Mouse (Mus musculus) thymus, postnatal 25 days (tissue): Measurements from ENCODE around the gene Actl7b.

Experiments used
- DNase-seq: peaks from one replicate; pipeline ENCODE4 v3.0.0; 2022

Actl7b gene

DNA sequence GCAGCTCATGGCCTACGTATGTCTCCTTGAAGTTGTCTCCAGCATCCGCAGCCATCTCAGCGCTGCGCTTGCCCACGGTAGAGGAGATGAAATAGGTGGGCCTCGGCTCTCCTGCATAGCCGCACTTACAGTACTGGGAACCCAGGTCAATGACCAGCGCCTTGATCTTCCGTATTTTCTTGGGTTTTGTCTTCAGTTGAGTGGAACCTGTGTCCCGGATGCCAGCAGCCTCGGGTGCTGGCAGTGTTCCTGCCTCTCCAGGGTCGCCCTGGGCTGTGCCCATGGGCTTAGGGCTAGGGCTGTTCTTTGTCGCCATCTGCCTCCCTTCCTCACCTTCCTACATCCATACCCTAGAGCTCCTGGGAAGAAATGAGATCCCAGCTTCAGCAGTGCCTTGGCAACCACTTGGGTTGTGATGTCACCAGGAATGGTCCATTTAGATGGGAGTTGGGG, at the start of gene Actl7b:
TSS of gene Actl7b (minus strand) at position 403 of the 453 bp plus-strand sequence.
- DNase-seq, result no peak

- DNase-seq, result no peak
These were observed 29.8 kb upstream of the Actl7b start for GRCm38 (mm10) chr4:56771065-56771464.

GRCm38 (mm10) chr4:56768913-56769312, 27.7 kb upstream of the Actl7b start:
- no peak for DNase-seq

GRCm38 (mm10) chr4:56767861-56768284, 26.6 kb upstream of the Actl7b start:
- DNase-seq, result no peak

DNA sequence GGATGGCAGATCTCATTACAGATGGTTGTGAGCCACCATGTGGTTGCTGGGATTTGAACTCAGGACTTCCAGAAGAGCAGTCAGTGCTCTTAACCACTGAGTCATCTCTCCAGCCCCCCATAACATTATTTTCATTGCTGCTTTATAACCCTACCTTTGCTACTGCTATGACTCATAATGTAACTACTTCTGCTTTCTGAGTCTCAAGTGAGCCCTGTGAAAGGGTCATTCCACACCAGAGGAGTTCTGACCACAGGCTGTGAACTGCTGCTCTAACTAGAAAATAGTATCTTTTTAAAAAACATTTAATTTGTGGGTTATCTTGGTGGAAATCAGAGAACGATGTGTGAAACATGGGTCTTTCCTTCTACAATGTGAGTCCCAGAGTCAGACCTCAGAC, 16.4 kb upstream of the Actl7b start:
- no peak for DNase-seq

GRCm38 (mm10) chr4:56756966-56757600, 15.8 kb upstream of the Actl7b start:
- no peak for DNase-seq

DNA sequence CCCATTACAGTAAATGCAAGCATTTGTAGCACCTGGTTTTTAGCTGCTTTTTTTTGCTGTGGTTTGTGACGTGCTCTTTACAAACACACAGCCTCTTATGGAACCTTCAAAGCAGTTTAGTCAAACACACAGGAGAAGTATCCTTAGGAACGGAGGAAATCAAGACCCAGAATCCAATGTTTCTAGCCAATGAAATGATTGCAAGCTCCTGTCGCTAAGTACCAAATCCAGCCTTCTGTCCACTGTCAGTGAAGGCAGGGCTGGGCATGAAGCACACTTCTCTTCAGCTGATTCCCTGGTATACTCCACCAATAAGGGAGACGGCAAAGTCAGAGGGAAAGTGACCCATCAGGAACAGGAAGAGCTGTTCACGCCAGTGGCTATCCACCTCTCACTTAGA, 14.8 kb upstream of the Actl7b start:
- DNase-seq, result no peak

GRCm38 (mm10) chr4:56747456-56747855, 6.2 kb upstream of the Actl7b start:
- DNase-seq, result no peak

DNA sequence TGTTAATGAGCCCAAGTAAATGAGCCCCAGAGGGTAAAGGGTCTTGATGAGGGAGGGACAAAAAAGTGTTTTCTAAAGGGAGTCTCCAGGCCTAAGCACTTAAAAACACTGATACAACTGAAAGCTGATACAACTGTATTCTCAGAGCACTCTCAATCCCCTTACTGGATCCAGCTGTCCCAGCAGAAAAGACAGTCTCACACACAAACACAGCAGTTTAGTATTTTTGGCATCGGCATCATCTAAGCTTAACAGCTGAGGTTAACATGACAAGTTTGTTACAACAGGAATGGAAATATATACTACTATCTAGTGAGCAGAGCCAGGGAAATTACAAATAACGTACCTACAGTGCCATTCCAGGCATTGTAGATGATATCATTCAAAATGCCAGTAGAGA, 5.1 kb upstream of the Actl7b start:
- no peak for DNase-seq

GRCm38 (mm10) chr4:56743363-56744195, 2.3 kb upstream of the Actl7b start, which contains the start of gene Actl7a:
Gene Actl7a (plus strand): TSS chr4:56743413.
- no peak for DNase-seq

DNA sequence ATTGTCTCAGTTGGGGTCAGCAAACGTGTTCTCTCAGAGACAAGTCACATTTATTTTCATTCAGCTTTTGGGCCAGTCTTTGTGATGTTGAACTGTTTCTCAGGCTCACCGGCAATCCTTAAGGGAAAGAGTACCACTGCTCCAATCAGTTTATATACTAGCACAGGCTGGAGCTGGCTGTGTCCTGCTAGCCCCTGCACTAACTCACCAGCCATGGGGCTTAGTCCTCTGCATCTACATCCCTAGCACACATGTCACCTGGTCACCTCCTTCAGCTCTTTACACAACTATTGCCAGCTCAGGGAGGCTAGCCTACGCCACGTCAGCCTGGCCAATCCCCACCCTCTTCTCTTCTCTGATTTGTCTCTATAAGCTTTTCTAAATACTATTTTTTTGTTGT, 1.5 kb upstream of the Actl7b start:
- no peak for DNase-seq

DNA sequence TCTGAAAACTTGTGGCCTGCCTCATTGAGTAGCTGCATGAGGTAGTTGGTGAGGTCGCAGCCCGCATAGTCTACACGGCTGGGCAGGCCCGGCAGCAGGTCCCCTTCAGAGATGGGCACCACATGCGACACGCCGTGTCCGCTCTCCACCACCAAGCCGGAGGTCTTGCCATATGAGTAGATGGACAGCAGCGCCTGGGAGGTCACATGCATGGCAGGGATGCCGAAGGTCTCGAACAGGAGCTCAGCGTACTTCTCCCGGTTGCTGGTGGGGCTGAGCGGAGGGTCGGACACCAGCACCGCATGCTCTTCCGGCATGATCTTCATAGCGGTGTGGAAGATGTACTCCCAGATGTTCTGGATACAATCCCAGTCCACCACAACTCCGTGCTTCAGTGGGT, 632 bp downstream of the Actl7b start:
- DNase-seq, result no peak

- DNase-seq, result no peak
These were observed 1.2 kb downstream of the Actl7b start, which contains the start of gene Gm26657 for GRCm38 (mm10) chr4:56740020-56740485. Gene Gm26657 (plus strand): TSS chr4:56740070.

- peak; percentile 31 for DNase-seq
These were observed 15.4 kb downstream of the Actl7b start for GRCm38 (mm10) chr4:56725839-56726238.

GRCm38 (mm10) chr4:56723237-56723636, 18.0 kb downstream of the Actl7b start:
- DNase-seq, result no peak

DNA sequence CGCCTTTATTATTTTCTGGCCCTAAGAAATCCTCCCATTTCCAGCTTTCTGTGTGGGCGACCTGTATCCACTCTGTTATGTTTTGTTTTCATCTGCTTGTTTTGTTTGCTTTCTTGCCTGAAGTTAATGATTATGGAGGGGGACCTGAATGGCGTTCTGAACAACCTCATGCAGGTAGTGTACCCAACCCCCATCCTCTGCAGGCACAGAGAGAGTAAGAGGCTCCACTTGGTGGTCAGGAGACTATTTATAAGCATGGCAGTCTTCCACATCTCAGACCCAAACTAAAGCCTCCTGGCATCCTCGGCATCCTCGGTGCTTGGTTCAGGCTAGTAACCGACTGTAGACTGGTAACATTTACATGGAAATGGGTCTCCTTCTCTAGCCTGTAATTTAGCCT, 18.9 kb downstream of the Actl7b start:
- DNase-seq, result no peak

- DNase-seq, result peak; percentile 6
These were observed 19.8 kb downstream of the Actl7b start for GRCm38 (mm10) chr4:56721469-56721868.

- DNase-seq, result no peak
These were observed 20.8 kb downstream of the Actl7b start for GRCm38 (mm10) chr4:56720403-56720802.

DNA sequence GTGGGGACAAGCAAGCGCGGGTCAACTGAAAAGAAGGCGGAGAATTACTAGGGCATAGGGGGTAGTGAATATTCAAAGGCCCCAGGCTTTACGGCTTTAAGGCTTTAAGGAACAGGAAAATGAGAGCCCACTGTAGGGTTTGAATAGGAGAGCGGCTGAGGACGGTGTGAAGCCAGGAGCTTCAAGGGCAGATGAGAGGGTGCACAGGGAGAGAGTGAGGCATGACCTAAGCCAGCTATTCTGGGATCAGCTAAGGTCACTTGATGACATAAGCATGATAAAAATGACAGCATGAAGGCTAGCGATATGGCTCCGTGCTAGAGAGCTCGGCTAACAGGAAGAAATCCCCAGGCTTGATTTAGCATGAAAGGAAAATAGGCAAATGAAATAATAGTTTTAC, 21.8 kb downstream of the Actl7b start:
- DNase-seq, result no peak

DNA sequence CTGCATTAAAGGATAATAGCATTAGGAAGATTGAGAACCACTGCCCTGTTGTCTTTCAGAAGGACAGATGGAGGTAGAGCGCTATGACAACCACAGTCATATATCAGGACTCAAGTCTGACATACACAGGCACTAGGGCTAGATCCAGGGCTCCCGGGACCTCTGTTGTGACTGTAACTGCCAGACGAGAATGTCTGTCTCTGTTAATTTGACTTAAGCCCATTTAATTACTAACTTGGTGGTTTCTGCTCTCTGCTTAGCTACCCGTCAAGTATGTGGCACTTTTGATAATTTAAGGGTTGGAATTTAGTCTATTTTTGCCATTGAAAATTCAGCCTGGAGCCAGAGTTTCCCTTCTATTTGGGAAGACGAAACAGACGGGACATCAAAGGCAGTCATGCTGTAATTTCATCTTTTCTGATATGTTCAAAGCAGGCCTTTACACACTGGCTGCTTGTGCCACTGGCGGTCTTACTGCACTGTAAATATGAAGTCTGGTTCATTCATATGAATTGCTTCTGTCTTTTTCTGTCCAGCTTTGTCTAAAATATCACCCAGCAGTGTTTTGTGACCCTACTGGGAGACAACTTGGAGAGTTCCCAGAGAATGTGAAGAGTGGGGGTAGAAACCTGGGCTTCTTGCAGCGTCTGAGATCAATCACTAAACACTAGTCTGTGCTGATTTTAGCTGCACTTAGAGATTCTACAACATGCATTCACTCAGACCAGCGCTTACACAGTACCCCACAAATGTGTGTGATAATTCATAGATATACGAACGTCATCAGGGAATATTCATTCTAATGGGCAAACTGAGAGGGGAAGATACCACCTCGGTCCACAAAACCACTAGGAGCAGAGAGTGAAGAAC, 22.4 kb downstream of the Actl7b start:
- DNase-seq, result no peak

GRCm38 (mm10) chr4:56717932-56718331, 23.3 kb downstream of the Actl7b start:
- DNase-seq, result no peak

- DNase-seq, result no peak
These were observed 24.4 kb downstream of the Actl7b start for GRCm38 (mm10) chr4:56716801-56717200.

DNA sequence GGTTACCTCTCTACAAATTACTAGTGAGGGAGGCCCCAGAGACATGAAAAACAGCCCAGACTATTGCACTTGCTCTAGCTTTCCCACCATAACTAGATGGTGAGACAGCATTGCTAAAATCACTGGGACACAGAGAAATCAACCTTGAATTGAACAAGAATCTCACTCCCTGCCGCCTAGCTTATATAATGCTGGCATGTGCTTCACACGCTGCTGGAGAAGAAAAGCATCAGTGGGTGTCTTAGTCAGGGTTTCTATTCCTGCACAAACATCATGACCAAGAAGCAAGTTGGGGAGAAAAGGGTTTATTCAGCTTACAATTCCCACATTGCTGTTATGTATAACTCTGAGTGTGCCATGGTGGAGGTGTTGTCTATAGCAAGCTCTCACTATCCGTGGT, 28.1 kb downstream of the Actl7b start:
- no peak for DNase-seq
